Mouse (Mus musculus): ENCODE measurements around the gene Ikzf3. TPM values are rescaled to one million over a fixed set of nuclear protein-coding genes. Genes with fewer than 3 reads are reported as not detected.

The Ikzf3 gene
- polyA plus RNA-seq, 2 experiments, result 0.05 to 0.15 TPM

- H3K9me3 ChIP-seq (ENCODE audit: control insufficient read depth, low read length), result no peaks in the 10 kb centered on the region
- peaks cover 63 to 82% of the 10 kb centered on the region in 2 experiments for H3K4me1 ChIP-seq (replicated peaks; ENCODE audit: control insufficient read depth in 2 of 2, insufficient read depth in 2 of 2, low read length in 1 of 2)
- no peak for TF ChIP-seq CTCF (IDR thresholded peaks at IDR 0.05; ENCODE audit: low read depth)
- TF ChIP-seq EP300 (IDR thresholded peaks at IDR 0.05; ENCODE audit: low read depth), result no peak
- H3K9ac ChIP-seq (replicated peaks), result peak overlapping the region; percentile 98
- no peak for ATAC-seq (ENCODE audit: insufficient read depth)
- H3K27me3 ChIP-seq (ENCODE audit: control insufficient read depth, insufficient read depth, low read length), result no peaks in the 10 kb centered on the region
- 75% methylated on average over 6 of the region's 6 CpGs for WGBS (ENCODE audit: insufficient replicate concordance)
- DNase-seq (ENCODE audit: low read depth in 3 of 3, low spot score in 3 of 3), result no peak
- peak overlapping the region; percentile 77 to 98; a peak in 3 of 4 replicates for H3K4me3 ChIP-seq (ENCODE audit: insufficient read depth in 1 of 2, low read depth in 2 of 2, low read length in 2 of 2)
- H3K27ac ChIP-seq, result peak overlapping the region; percentile 99
- peaks cover 11% of the 10 kb centered on the region for H3K36me3 ChIP-seq (replicated peaks; ENCODE audit: control insufficient read depth, insufficient read depth, low read depth)
- H3K4me2 ChIP-seq (ENCODE audit: low read depth), result peak overlapping the region; percentile 94
Observed at GRCm38 (mm10) chr11:98584629-98585177, 38.9 kb upstream of the Ikzf3 start.

GRCm38 (mm10) chr11:98584146-98584545, 38.3 kb upstream of the Ikzf3 start:
- DNase-seq (ENCODE audit: low read depth in 3 of 3, low spot score in 3 of 3), result no peak

GRCm38 (mm10) chr11:98583571-98583970, 37.7 kb upstream of the Ikzf3 start:
- no peaks in the 10 kb centered on the region for H3K9me3 ChIP-seq (ENCODE audit: control insufficient read depth, low read length)
- peak overlapping the region; percentile 94 for H3K4me2 ChIP-seq (ENCODE audit: low read depth)
- H3K27ac ChIP-seq, result peak overlapping the region; percentile 99
- peak overlapping the region; percentile 62 to 71 for H3K4me3 ChIP-seq (ENCODE audit: insufficient read depth in 1 of 2, low read depth in 2 of 2, low read length in 2 of 2)
- peak; percentile 27; the same call in 1 of the 2 replicates for ATAC-seq (ENCODE audit: insufficient read depth)
- TF ChIP-seq EP300 (IDR thresholded peaks at IDR 0.05; ENCODE audit: low read depth) (no peak), CTCF (IDR thresholded peaks at IDR 0.05; ENCODE audit: low read depth) (peak; percentile 74)
- H3K4me1 ChIP-seq (replicated peaks; ENCODE audit: control insufficient read depth in 2 of 2, insufficient read depth in 2 of 2, low read length in 1 of 2), result peaks cover 54 to 76% of the 10 kb centered on the region in 2 experiments
- H3K9ac ChIP-seq (replicated peaks), result peak overlapping the region; percentile 98
- peaks cover 11% of the 10 kb centered on the region for H3K36me3 ChIP-seq (replicated peaks; ENCODE audit: control insufficient read depth, insufficient read depth, low read depth)
- H3K27me3 ChIP-seq (ENCODE audit: control insufficient read depth, insufficient read depth, low read length), result no peaks in the 10 kb centered on the region
- DNase-seq (ENCODE audit: low read depth in 3 of 3, low spot score in 3 of 3), result peak in 1 of 3 experiments; percentile 64
- 2% methylated on average over 3 of the region's 3 CpGs for WGBS (ENCODE audit: insufficient replicate concordance)

More at GRCm38 (mm10) chr11:98584146-98584545, 38.3 kb upstream of the Ikzf3 start:
- H3K4me1 ChIP-seq (replicated peaks; ENCODE audit: control insufficient read depth in 2 of 2, insufficient read depth in 2 of 2, low read length in 1 of 2), result peaks cover 60 to 82% of the 10 kb centered on the region in 2 experiments
- peak overlapping the region; percentile 30 to 62 for H3K4me3 ChIP-seq (ENCODE audit: insufficient read depth in 1 of 2, low read depth in 2 of 2, low read length in 2 of 2)
- H3K27ac ChIP-seq, result peak overlapping the region; percentile 99
- H3K4me2 ChIP-seq (ENCODE audit: low read depth), result peak overlapping the region; percentile 94
- ATAC-seq (ENCODE audit: insufficient read depth), result no peak
- H3K27me3 ChIP-seq (ENCODE audit: control insufficient read depth, insufficient read depth, low read length), result no peaks in the 10 kb centered on the region
- 7% methylated on average over 1 of the region's 1 CpGs for WGBS (ENCODE audit: insufficient replicate concordance)
- H3K9me3 ChIP-seq (ENCODE audit: control insufficient read depth, low read length), result no peaks in the 10 kb centered on the region
- H3K9ac ChIP-seq (replicated peaks), result peak overlapping the region; percentile 98
- H3K36me3 ChIP-seq (replicated peaks; ENCODE audit: control insufficient read depth, insufficient read depth, low read depth), result peaks cover 11% of the 10 kb centered on the region
- no peak for TF ChIP-seq EP300 (IDR thresholded peaks at IDR 0.05; ENCODE audit: low read depth)
- no peak for TF ChIP-seq CTCF (IDR thresholded peaks at IDR 0.05; ENCODE audit: low read depth)

GRCm38 (mm10) chr11:98583265-98583552, 37.4 kb upstream of the Ikzf3 start:
- DNase-seq (ENCODE audit: low read depth in 3 of 3, low spot score in 3 of 3), result peak in 2 of 3 experiments; percentile 81 to 82
- H3K4me2 ChIP-seq (ENCODE audit: low read depth), result peak overlapping the region; percentile 94

GRCm38 (mm10) chr11:98582551-98583264, 36.9 kb upstream of the Ikzf3 start:
- peak overlapping the region; percentile 94 for H3K4me2 ChIP-seq (ENCODE audit: low read depth)
- H3K27ac ChIP-seq, result peak overlapping the region; percentile 99
- H3K36me3 ChIP-seq (replicated peaks; ENCODE audit: control insufficient read depth, insufficient read depth, low read depth), result peaks cover 11% of the 10 kb centered on the region
- H3K4me3 ChIP-seq (ENCODE audit: insufficient read depth in 1 of 2, low read depth in 2 of 2, low read length in 2 of 2), result peak overlapping the region; percentile 62 to 71
- H3K9ac ChIP-seq (replicated peaks), result peak overlapping the region; percentile 98
- WGBS (ENCODE audit: insufficient replicate concordance), result 14% methylated on average over 12 of the region's 12 CpGs
- H3K4me1 ChIP-seq (replicated peaks; ENCODE audit: control insufficient read depth in 2 of 2, insufficient read depth in 2 of 2, low read length in 1 of 2), result peaks cover 46 to 71% of the 10 kb centered on the region in 2 experiments
- DNase-seq (ENCODE audit: low read depth in 3 of 3, low spot score in 3 of 3), result peak in 2 of 3 experiments; percentile 75 to 77
- no peaks in the 10 kb centered on the region for H3K9me3 ChIP-seq (ENCODE audit: control insufficient read depth, low read length)
- peak; percentile 74 for ATAC-seq (ENCODE audit: insufficient read depth)
- H3K27me3 ChIP-seq (ENCODE audit: control insufficient read depth, insufficient read depth, low read length), result no peaks in the 10 kb centered on the region
- TF ChIP-seq CTCF (IDR thresholded peaks at IDR 0.05; ENCODE audit: low read depth) (no peak), EP300 (IDR thresholded peaks at IDR 0.05; ENCODE audit: low read depth) (peak; percentile 72)

More at GRCm38 (mm10) chr11:98583265-98583552, 37.4 kb upstream of the Ikzf3 start:
- Histone ChIP-seq H3K4me3 (ENCODE audit: insufficient read depth in 1 of 2, low read depth in 2 of 2, low read length in 2 of 2) (peak overlapping the region; percentile 62 to 71), H3K9ac (replicated peaks) (peak overlapping the region; percentile 98), H3K27me3 (ENCODE audit: control insufficient read depth, insufficient read depth, low read length) (no peaks in the 10 kb centered on the region), H3K4me1 (replicated peaks; ENCODE audit: control insufficient read depth in 2 of 2, insufficient read depth in 2 of 2, low read length in 1 of 2) (peaks cover 51 to 75% of the 10 kb centered on the region in 2 experiments), H3K9me3 (ENCODE audit: control insufficient read depth, low read length) (no peaks in the 10 kb centered on the region), H3K36me3 (replicated peaks; ENCODE audit: control insufficient read depth, insufficient read depth, low read depth) (peaks cover 11% of the 10 kb centered on the region), H3K27ac (peak overlapping the region; percentile 99)
- peak; percentile 85 for TF ChIP-seq EP300 (IDR thresholded peaks at IDR 0.05; ENCODE audit: low read depth)
- no peak for TF ChIP-seq CTCF (IDR thresholded peaks at IDR 0.05; ENCODE audit: low read depth)
- ATAC-seq (ENCODE audit: insufficient read depth), result peak; percentile 74
- 12% methylated on average over 3 of the region's 3 CpGs for WGBS (ENCODE audit: insufficient replicate concordance)
